Mouse (Mus musculus) C2C12 (cell line): ENCODE measurements around the gene Dpy30. TPM values are rescaled to one million over a fixed set of nuclear protein-coding genes. Genes with fewer than 3 reads are reported as not detected.

Experiments
- H3K27me3 ChIP-seq: one replicate; pipeline ENCODE4 v1.6.1; 2011; ENCODE audit not compliant: control insufficient read depth, insufficient read depth, insufficient read length
- H3K36me3 ChIP-seq: one replicate; pipeline ENCODE4 v1.6.1; 2011; ENCODE audit not compliant: control insufficient read depth, insufficient read depth
- H3K4me3 ChIP-seq: one replicate; pipeline ENCODE4 v1.5.1; 2011; ENCODE audit warnings: mild to moderate bottlenecking, control low read depth; ENCODE audit not compliant: poor library complexity, insufficient read depth, severe bottlenecking
- H3K79me2 ChIP-seq: one replicate; pipeline ENCODE4 v1.6.1; 2011; ENCODE audit not compliant: control insufficient read depth, insufficient read depth
- H3K79me3 ChIP-seq: one replicate; pipeline ENCODE4 v1.6.1; 2011; ENCODE audit warnings: low read depth, control low read depth
- H3ac ChIP-seq: one replicate; pipeline ENCODE3; 2011; ENCODE audit warnings: low read depth; ENCODE audit not compliant: control insufficient read depth, insufficient read length
- CEBPB ChIP-seq: IDR thresholded peaks from one replicate; pipeline ENCODE4 v1.6.1; 2011; ENCODE audit warnings: low read depth, mild to moderate bottlenecking, control low read depth, moderate library complexity
- CTCF ChIP-seq: IDR thresholded peaks from one replicate; pipeline ENCODE4 v1.5.1; 2011; ENCODE audit not compliant: control insufficient read depth, insufficient read depth, insufficient read length
- FOSL1 ChIP-seq: IDR thresholded peaks from one replicate; pipeline ENCODE4 v1.8.0; 2011; ENCODE audit warnings: mild to moderate bottlenecking, low read length; ENCODE audit not compliant: poor library complexity, insufficient read depth, severe bottlenecking
- MAX ChIP-seq: IDR thresholded peaks from one replicate; pipeline ENCODE4 v1.6.1; 2011; ENCODE audit warnings: mild to moderate bottlenecking, control low read depth
- MYOD1 ChIP-seq: IDR thresholded peaks from one replicate; pipeline ENCODE4 v1.6.1; 2011; ENCODE audit warnings: low read depth; ENCODE audit not compliant: control insufficient read depth, insufficient read length
- MYOG ChIP-seq: IDR thresholded peaks from one replicate; pipeline ENCODE4 v1.6.1; 2011; ENCODE audit not compliant: control insufficient read depth, insufficient read length; ENCODE audit errors: extremely low read depth
- USF1 ChIP-seq: IDR thresholded peaks from one replicate; pipeline ENCODE4 v1.6.1; 2011; ENCODE audit warnings: low read depth, mild to moderate bottlenecking, control low read depth, moderate library complexity
- long read RNA-seq, 2 experiments: library from polyadenylated mRNA; unstranded; transcript quantifications; one replicate each; pipeline ENCODE4 v2.0.0; 2019 to 2020
- polyA plus RNA-seq: library from polyadenylated mRNA; unstranded; fragments of >200 nt; fragmentation: generic; extraction: Trizol; gene quantifications from one replicate; pipeline ENCODE4 v1.2.1, GENCODE M21; 2012; ENCODE audit warnings: missing spikeins

Gene Dpy30
- polyA plus RNA-seq = 117 TPM
- long read RNA-seq, experiment 1, transcript Dpy30-206 (5 exons, 734 nt) = major isoform, 58 of 85 reads
- long read RNA-seq, experiment 1, transcript Dpy30-203 (4 exons, 694 nt) = minor isoform, 12 of 85 reads
- long read RNA-seq, experiment 1, partial matches to known transcripts = 13 of 85 reads
- long read RNA-seq, experiment 1, other reads (novel, unspliced or antisense) = 2 of 85 reads
- long read RNA-seq, experiment 2, transcript Dpy30-206 (5 exons, 734 nt) = major isoform, 11 of 16 reads
- long read RNA-seq, experiment 2, partial matches to known transcripts = 0 of 16 reads
- long read RNA-seq, experiment 2, other reads (novel, unspliced or antisense) = 0 of 16 reads

DNA sequence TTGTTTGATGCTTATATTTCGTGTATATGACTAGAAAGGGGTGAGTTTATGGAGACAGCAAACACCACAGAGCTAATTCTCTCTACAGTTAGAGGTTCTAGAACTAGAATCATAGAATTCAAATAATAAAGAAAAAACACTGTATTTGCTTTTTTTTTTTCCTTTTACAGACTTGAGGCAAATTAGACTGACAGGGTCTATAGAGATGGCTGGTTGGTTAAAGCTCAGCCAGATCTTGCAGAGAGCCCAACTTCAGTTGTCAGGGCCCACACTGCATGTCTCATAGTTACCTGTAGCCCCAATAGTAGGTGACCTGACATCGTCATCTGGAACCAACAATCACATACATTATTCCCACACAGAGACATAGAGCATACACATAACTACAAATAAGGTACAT is at the start of gene Dpy30:
Dpy30 (minus strand) TSS at position 101 of the 400 bp plus-strand sequence.
- TF ChIP-seq MYOD1 = no peak
- TF ChIP-seq MAX = no peak
- TF ChIP-seq USF1 = no peak
- no peak for TF ChIP-seq CTCF
- TF ChIP-seq MYOG = no peak
- TF ChIP-seq FOSL1 = no peak
- TF ChIP-seq CEBPB = no peak

GRCm38 (mm10) chr17:74363592-74363991 is 39.8 kb upstream of the Dpy30 start:
- Histone ChIP-seq H3K27me3 (no peaks in the 10 kb centered on the region), H3ac (no peak overlapping the region), H3K79me2 (no peaks in the 10 kb centered on the region), H3K36me3 (peaks cover 11% of the 10 kb centered on the region), H3K79me3 (no peaks in the 10 kb centered on the region), H3K4me3 (no peak overlapping the region)
- TF ChIP-seq MAX (no peak), USF1 (no peak)

More for the DNA sequence above, at the start of gene Dpy30:
- Histone ChIP-seq H3K27me3 (no peaks in the 10 kb centered on the region), H3K79me2 (no peaks in the 10 kb centered on the region), H3K79me3 (no peaks in the 10 kb centered on the region), H3K36me3 (no peaks in the 10 kb centered on the region), H3ac (no peak within 1 kb of the TSS), H3K4me3 (no peak within 1 kb of the TSS)

DNA sequence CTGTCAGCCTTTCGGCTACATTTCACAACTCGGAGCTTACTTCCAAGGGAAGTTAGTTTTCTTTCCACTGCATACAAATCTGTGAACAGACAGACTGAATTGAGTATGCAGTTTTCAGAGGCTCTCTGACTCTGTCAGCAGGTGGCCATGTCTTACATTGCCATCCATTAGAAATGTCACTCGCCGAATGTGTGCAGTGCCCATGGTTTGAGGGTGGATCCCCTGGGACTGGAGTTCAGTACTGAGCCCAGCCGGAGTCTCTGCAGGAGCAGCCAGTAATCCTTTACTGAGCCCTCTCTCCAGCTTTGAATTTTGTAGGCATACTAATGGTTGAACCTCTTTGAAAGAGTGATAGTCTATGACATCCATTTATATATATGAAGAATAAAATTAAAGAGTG is 17.4 kb upstream of the Dpy30 start:
- H3K4me3 ChIP-seq = no peak overlapping the region
- TF ChIP-seq CEBPB (no peak), USF1 (no peak), MYOG (no peak), CTCF (no peak), MAX (no peak), FOSL1 (no peak), MYOD1 (no peak)

DNA sequence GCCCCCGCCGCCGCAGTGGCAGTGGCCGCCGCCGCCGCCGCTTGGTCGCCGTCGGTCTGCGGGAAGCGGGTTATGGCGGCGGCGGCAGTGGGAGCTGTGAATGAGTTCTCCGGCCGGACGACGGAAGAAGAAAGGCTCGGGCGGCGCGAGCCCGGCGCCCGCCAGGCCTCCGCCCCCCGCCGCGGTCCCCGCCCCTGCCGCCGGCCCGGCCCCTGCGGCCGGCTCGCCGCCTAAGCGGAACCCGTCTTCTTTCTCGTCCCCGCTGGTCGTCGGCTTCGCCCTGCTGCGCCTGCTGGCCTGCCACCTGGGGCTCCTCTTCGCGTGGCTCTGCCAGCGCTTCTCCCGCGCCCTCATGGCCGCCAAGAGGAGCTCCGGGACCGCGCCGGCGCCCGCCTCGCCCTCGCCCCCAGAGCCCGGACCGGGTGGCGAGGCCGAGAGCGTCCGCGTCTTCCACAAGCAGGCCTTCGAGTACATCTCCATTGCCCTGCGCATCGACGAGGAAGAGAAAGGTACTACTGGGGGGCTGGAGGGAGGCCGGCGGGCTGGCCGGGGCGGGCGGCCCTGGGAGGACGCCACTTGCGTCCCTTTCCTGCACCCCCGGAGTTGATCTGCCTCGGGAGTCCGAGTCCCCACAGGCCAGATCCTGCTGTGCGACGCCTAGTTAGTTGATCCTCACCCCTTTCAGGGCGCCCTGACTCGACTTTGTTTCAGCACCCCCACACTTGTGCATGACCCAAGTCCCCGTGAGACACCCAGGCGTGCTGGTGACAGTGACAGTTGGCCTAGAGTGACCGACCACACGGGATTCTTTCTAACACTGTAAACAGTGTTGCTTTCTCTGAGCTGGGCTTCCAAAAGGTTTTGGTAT is 15.4 kb upstream of the Dpy30 start, which contains the start of gene Spast:
Spast (plus strand) TSS at position 51 of the 868 bp plus-strand sequence.
- H3K4me3 ChIP-seq = peak within 1 kb of the TSS; percentile 84
- TF ChIP-seq FOSL1 = no peak
- no peak for TF ChIP-seq MAX
- no peak for TF ChIP-seq MYOD1
- no peak for TF ChIP-seq CEBPB
- no peak for TF ChIP-seq MYOG
- TF ChIP-seq USF1 = no peak
- TF ChIP-seq CTCF = no peak
- H3K36me3 ChIP-seq = peaks cover 4% of the 10 kb centered on the region
- no peaks in the 10 kb centered on the region for H3K27me3 ChIP-seq
- H3ac ChIP-seq = peak within 1 kb of the TSS; percentile 96
- peaks cover 29% of the 10 kb centered on the region for H3K79me3 ChIP-seq
- H3K79me2 ChIP-seq = peaks cover 51% of the 10 kb centered on the region

More for the DNA sequence above, 17.4 kb upstream of the Dpy30 start:
- Histone ChIP-seq H3K79me3 (peaks cover 39% of the 10 kb centered on the region), H3K79me2 (peaks cover 71% of the 10 kb centered on the region), H3K27me3 (no peaks in the 10 kb centered on the region), H3ac (no peak overlapping the region), H3K36me3 (peaks cover 4% of the 10 kb centered on the region)

GRCm38 (mm10) chr17:74338225-74338931 is 14.6 kb upstream of the Dpy30 start:
- peaks cover 23% of the 10 kb centered on the region for H3K79me3 ChIP-seq
- H3K27me3 ChIP-seq = no peaks in the 10 kb centered on the region
- peak overlapping the region; percentile 96 for H3ac ChIP-seq
- H3K36me3 ChIP-seq = no peaks in the 10 kb centered on the region
- H3K79me2 ChIP-seq = peaks cover 43% of the 10 kb centered on the region
- TF ChIP-seq USF1 = no peak
- no peak for TF ChIP-seq MAX
- no peak for TF ChIP-seq MYOD1
- no peak for TF ChIP-seq CEBPB
- no peak for TF ChIP-seq CTCF
- TF ChIP-seq FOSL1 = no peak
- no peak for TF ChIP-seq MYOG
- H3K4me3 ChIP-seq = peak overlapping the region; percentile 84
